Mouse (Mus musculus): ENCODE results near the gene Surf4. TPM values are rescaled to one million over a fixed set of nuclear protein-coding genes. Genes with fewer than 3 reads are reported as not detected.

Gene Surf4
- polyA plus RNA-seq (2015; fragmentation: Nextera tagmentation; extraction: Ambion mirVana): 196 and 215 TPM in 2 replicates

DNA sequence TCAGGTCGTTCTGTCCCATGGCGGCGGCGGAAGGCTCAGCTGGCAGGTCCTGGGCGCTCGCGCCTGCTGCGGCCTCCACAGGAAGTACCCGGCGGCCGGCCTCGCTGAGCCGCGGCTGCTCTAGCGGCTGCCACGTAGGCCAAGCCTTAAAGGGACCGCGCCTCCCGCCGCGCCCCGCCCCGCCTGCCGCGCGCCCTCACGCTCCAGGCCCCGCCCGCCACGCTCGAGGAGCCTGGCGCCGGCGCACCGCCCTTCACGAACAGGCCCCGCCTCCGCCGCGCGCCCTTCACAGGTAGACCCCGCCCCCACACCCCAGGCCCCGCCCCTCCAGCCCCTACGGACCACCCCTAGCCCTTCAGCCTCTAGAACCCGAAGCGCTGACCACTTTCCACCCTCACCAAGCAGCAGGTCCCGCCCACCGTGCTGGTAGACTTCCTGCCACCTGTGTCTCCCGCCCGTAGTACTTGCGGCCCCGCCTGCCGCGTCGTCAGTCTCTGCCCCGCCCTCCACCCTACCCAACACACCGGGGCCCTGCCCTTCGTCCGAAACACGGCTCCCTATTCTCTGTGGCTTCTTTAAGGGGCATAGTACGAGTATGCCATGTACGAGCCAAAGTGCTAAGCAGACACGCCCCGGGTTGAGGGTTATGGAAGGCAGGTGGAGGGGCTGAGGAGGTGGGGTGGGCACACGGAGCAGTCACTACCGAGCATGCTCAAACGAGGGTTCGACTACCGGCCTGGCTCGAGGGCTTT lies at the start of gene Surf4, which contains the start of gene Stkld1:
TSS of gene Surf4 (minus strand) at position 625 of the 752 bp plus-strand sequence.
TSS of gene Stkld1 (plus strand) at position 744 of the 752 bp plus-strand sequence.

DNA sequence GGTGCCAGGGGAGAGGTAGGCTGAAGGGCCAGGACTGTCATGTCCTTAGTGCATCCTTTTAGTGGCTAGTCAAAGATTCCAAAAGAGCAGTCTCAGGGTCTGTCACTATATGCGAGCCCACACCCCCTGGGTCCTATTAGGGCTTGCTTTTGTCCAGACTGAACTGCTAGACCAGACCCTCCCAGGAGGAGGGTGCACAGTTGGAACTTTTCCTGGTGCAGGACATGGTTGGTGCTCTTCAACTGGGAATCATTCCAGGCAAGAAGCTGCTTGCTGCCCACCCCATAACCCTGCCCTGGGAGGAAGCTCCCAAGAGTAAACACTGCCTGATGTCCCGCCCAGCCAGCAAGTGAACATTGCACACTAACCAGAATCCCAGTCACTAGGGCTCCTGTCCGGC lies 39.4 kb upstream of the Surf4 start, which contains the start of gene Adamts13:
TSS of gene Adamts13 (plus strand) at position 301 of the 400 bp plus-strand sequence.

DNA sequence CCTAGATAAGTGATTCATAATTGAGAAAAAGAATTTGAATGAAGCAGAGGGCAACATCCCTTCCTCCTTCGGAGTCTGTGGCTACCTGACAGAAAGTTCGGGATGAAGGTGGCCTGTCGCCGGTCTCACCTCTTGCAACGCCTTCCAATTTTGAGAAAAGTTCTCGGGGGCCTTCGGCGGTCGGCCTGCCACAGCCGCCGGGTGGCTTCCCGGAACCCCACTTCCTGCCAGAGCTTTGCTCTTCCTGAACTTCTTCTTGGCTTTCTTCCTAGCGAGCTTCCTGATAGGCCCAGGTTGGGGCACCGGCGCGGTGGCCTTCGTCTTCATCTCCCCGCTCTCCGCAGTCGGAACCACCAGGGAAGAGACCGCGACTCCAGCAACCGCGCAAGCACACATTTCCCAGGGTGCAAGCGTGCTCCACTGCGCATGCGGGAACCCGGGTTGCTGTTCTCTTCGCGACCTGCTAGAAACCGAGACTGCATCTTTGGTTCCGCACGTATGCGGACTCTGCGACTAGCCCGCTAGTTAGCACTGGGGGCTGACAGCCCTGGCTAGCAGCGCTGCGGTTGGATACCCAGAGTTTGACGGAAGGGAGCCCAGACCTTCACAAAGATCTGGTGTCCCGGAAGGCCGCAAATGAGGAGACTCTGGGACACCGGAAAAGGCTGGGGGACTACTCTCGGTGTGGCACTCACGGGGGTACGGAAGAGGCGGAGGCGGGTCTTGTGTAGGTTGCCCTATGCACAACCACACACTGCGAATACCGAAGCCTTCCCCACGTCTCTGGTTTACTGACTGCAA lies 30.4 kb upstream of the Surf4 start, which contains the start of gene Rexo4:
TSS of gene Rexo4 (minus strand) at position 464 of the 801 bp plus-strand sequence.

DNA sequence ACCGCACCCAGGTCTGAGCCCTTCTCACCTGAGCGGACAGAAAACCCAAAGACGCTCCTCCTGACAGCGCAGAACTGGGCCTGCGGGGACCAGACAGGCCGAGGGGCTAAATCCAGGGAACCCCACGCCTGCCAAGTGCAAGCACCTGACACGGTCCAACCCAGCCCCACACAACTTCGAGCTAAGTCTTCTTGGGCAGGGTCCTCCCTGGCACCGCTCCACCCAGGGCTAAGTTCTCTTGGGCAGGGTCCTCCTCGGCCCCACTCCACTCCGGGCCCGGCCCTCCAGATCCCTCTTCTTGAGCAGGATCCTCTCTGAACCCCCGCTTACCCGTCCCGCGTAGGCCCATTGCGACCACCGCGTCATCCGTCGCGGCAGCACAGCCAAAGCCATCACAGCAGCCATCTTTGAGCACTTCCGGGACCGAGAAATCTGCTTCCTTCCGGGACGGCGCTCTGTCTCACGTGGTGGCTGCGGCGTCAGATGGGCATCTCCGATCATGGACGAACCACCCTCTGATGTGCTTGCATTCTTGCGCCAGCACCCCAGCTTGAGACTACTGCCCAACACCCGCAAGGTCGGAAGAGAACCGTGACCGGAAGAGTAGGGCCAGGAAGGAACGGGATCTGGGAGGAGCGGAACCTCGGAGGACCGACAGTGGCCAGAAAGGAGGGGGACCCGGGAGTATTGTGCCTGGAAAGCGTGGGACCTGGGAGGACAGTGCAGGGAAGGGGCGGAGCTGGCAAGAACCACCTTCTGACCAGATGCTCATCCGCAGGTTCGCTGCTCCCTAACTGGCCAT lies 17.6 kb downstream of the Surf4 start, which contains the start of the genes Surf2 and Surf1:
TSS of gene Surf2 (plus strand) at position 441 of the 802 bp plus-strand sequence.
TSS of gene Surf1 (minus strand) at position 604 of the 802 bp plus-strand sequence.

DNA sequence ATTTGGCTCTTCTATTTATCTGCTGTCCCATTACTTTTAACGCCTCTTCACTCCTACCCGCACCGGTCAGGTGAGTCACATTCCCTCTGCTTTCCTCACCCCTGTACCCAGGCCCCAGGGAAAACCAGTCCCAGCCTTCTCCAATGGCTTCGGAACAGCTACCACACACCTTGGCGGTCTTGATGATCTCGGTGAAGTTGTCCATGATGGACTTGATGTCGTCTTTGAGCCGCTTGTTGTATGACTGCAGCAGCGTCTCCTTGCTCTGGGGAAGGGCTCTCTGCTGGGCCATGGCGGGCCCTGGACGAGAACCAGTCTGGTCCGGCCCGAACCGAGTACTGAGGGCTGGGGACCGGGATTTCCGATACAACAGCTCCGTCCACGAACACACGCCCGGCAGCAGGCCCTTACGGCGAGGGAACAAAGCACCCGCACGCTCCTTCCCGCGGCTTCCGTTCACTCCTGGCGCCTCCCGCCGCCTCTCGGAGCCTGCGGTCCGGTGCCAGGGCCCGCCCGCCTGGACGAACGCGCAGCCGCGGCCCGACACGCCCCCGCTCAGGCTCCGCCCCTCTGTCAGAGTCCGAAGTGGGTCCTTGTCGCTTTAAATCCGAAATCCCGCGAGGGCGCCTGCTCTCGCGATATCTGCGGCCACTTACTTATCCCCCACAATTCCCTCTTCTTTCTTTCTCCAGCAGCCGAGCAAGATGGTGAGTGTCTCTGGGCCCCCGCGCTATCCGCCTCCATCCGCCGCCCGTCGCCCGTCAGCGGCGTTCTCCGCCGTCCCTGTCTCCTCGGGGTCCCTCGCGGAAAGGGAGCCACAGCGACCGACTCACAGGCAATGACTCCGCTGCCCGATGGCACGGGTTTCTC lies 23.4 kb downstream of the Surf4 start, which contains the start of the genes Med22 and Rpl7a:
TSS of gene Med22 (minus strand) at position 554 of the 870 bp plus-strand sequence.
TSS of gene Rpl7a (plus strand) at position 641 of the 870 bp plus-strand sequence.

DNA sequence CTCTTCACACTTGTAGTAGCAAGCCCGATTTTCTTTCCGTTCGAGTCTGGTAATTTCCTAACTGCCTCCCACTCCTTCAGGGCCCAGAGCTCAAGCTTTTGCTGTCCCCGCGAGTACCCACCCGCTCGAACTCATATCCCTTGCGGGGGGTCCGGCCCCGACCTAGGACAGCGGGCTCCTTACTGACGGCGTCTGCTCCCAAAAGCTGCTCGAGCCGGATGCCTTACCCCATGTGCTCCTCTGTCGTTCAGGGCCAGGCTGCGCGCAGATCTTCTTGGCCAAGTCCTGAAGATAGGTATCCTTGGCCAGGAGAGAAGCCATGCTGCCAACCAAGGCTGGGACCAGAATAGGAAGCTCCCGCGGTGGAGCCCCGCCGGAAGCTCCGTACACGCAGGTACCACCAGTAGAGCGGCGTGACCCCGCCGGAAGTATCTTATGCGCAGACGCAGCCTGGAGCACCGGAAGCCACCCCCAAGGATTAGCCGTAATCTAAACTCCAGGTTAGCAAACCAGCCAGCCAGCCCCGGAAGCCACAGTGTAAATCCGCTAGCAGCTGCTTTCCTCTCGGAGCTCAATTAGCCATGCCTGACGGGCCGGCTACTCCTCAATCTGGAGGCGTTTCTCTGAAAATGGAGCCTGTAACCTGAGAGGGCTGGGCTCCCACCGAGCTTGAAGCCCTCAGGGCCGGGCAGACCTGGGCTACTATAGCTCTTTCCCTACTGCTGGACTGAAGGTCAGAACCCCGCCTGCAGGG lies 31.1 kb downstream of the Surf4 start, which contains the start of gene Surf6:
TSS of gene Surf6 (minus strand) at position 413 of the 754 bp plus-strand sequence.

Other genes starting within 250 kb of the Surf4 start
- not detected in 2 replicates for gene Abo, start 68.9 kb downstream of the Surf4 start, polyA plus RNA-seq (2015; fragmentation: Nextera tagmentation; extraction: Ambion mirVana)
- 12.3 and 13.4 TPM in 2 replicates for gene Surf6, start 31.0 kb downstream of the Surf4 start, polyA plus RNA-seq (2015; fragmentation: Nextera tagmentation; extraction: Ambion mirVana)
- gene Med22, start 23.3 kb downstream of the Surf4 start, polyA plus RNA-seq (2015; fragmentation: Nextera tagmentation; extraction: Ambion mirVana): 21.7 and 23.8 TPM in 2 replicates
- gene Rpl7a, start 23.2 kb downstream of the Surf4 start, polyA plus RNA-seq (2015; fragmentation: Nextera tagmentation; extraction: Ambion mirVana): 443 and 456 TPM in 2 replicates
- gene Surf2, start 17.6 kb downstream of the Surf4 start, polyA plus RNA-seq (2015; fragmentation: Nextera tagmentation; extraction: Ambion mirVana): 24.2 TPM in 2 replicates
- gene Surf1, start 17.4 kb downstream of the Surf4 start, polyA plus RNA-seq (2015; fragmentation: Nextera tagmentation; extraction: Ambion mirVana): 42.5 and 44.8 TPM in 2 replicates
- 0.14 and 0.30 TPM in 2 replicates for gene Stkld1, start 119 bp upstream of the Surf4 start, polyA plus RNA-seq (2015; fragmentation: Nextera tagmentation; extraction: Ambion mirVana)
- gene Rexo4, start 30.5 kb upstream of the Surf4 start, polyA plus RNA-seq (2015; fragmentation: Nextera tagmentation; extraction: Ambion mirVana): 20.7 and 23.3 TPM in 2 replicates
- gene Adamts13, start 39.5 kb upstream of the Surf4 start, polyA plus RNA-seq (2015; fragmentation: Nextera tagmentation; extraction: Ambion mirVana): 0.05 and 0.16 TPM in 2 replicates
- 35.6 and 39.4 TPM in 2 replicates for gene Cacfd1, start 76.0 kb upstream of the Surf4 start, polyA plus RNA-seq (2015; fragmentation: Nextera tagmentation; extraction: Ambion mirVana)
- 2.5 and 3.3 TPM in 2 replicates for gene Slc2a6, start 94.1 kb upstream of the Surf4 start, polyA plus RNA-seq (2015; fragmentation: Nextera tagmentation; extraction: Ambion mirVana)
- not detected in 2 replicates for gene Mymk, start 138.3 kb upstream of the Surf4 start, polyA plus RNA-seq (2015; fragmentation: Nextera tagmentation; extraction: Ambion mirVana)
- gene Adamtsl2, start 145.5 kb upstream of the Surf4 start, polyA plus RNA-seq (2015; fragmentation: Nextera tagmentation; extraction: Ambion mirVana): 6.9 and 8.1 TPM in 2 replicates
- gene Fam163b, start 208.6 kb upstream of the Surf4 start, polyA plus RNA-seq (2015; fragmentation: Nextera tagmentation; extraction: Ambion mirVana): 0.10 TPM in 1 of 2 replicates, not detected in the other
- gene Dbh, start 231.3 kb upstream of the Surf4 start, polyA plus RNA-seq (2015; fragmentation: Nextera tagmentation; extraction: Ambion mirVana): 0.23 and 0.37 TPM in 2 replicates

All from urinary bladder, postnatal 0 days (tissue).